Mouse (Mus musculus) MEL (cell line): Measurements from ENCODE around the gene Kdm5c. TPM values are rescaled to one million over a fixed set of nuclear protein-coding genes. Genes with fewer than 3 reads are reported as not detected.

Experiments
- DNase-seq: peaks from one replicate; pipeline ENCODE4 v3.0.0; 2011; ENCODE audit warnings: low read depth, low spot score
- H3K27ac ChIP-seq: 2 replicates; pipeline ENCODE4 v1.5.1; 2012; ENCODE audit warnings: low read depth, mild to moderate bottlenecking, control low read depth, low read length, moderate library complexity; ENCODE audit not compliant: control insufficient read depth
- H3K27me3 ChIP-seq, 2 experiments: fragments of 150-350 bp in 1 of 2; sonication (generic) in 1 of 2; 2 replicates each; pipeline ENCODE4 v1.6.1; 2012; ENCODE audit warnings: low read length in 2 of 2, mild to moderate bottlenecking in 2 of 2, improper control_type of control experiment in 1 of 2, moderate library complexity in 1 of 2; ENCODE audit not compliant: insufficient read depth in 2 of 2, control insufficient read depth in 1 of 2
- H3K36me3 ChIP-seq, 2 experiments: 2 replicates each; pipeline ENCODE4 v1.6.1; 2012 to 2014; ENCODE audit warnings: low read length in 2 of 2, improper control_type of control experiment in 1 of 2, inconsistent platforms in 1 of 2, mild to moderate bottlenecking in 1 of 2; ENCODE audit not compliant: insufficient read depth in 2 of 2, control insufficient read depth in 1 of 2
- H3K4me1 ChIP-seq, 2 experiments: fragments of 150-350 bp in 1 of 2; sonication (generic) in 1 of 2; 2 replicates each; pipeline ENCODE4 v1.6.1; 2012; ENCODE audit warnings: low read length in 2 of 2, improper control_type of control experiment in 1 of 2, mild to moderate bottlenecking in 1 of 2; ENCODE audit not compliant: insufficient read depth in 2 of 2, control insufficient read depth in 1 of 2
- H3K4me3 ChIP-seq, 2 experiments: fragments of 150-350 bp in 1 of 2; sonication (generic) in 1 of 2; 2 replicates each; pipeline ENCODE4 v1.5.1; 2012; ENCODE audit warnings: low read depth in 2 of 2, low read length in 2 of 2, mild to moderate bottlenecking in 2 of 2, moderate library complexity in 2 of 2, control low read depth in 1 of 2, improper control_type of control experiment in 1 of 2; ENCODE audit not compliant: control insufficient read depth in 1 of 2, insufficient read depth in 1 of 2
- H3K79me2 ChIP-seq: 2 replicates; pipeline ENCODE4 v1.6.1; 2012; ENCODE audit warnings: mild to moderate bottlenecking, low read length, moderate library complexity; ENCODE audit not compliant: control insufficient read depth, poor library complexity, insufficient read depth
- H3K9ac ChIP-seq: 2 replicates; pipeline ENCODE4 v1.6.1; 2012; ENCODE audit warnings: low read depth, mild to moderate bottlenecking, control low read depth, low read length, moderate library complexity; ENCODE audit not compliant: control insufficient read depth, poor library complexity, severe bottlenecking
- H3K9me3 ChIP-seq: fragments of 150-350 bp; sonication (generic); replicated peaks from 2 replicates; pipeline ENCODE4 v1.6.1; 2012; ENCODE audit warnings: mild to moderate bottlenecking, low read length, improper control_type of control experiment, moderate library complexity; ENCODE audit not compliant: insufficient read depth
- CTCF ChIP-seq, 3 experiments: IDR thresholded peaks in 2 of 3; conservative IDR thresholded peaks in 1 of 3; 2 replicates each; pipeline ENCODE4 v1.5.1; 2011 to 2012; ENCODE audit warnings: low read length in 3 of 3, low read depth in 2 of 3, mild to moderate bottlenecking in 2 of 3, improper control_type of control experiment in 1 of 3, inconsistent platforms in 1 of 3, mixed read lengths in 1 of 3, moderate library complexity in 1 of 3; ENCODE audit not compliant: control insufficient read depth in 1 of 3, insufficient read depth in 1 of 3, poor library complexity in 1 of 3, severe bottlenecking in 1 of 3
- EP300 ChIP-seq, 2 experiments: IDR thresholded peaks; 2 replicates each; pipeline ENCODE4 v1.6.1; 2011; ENCODE audit warnings: improper control_type of control experiment in 2 of 2, low read length in 2 of 2, low read depth in 1 of 2, mild to moderate bottlenecking in 1 of 2
- ETS1 ChIP-seq: IDR thresholded peaks from 2 replicates; pipeline ENCODE4 v1.6.1; 2012; ENCODE audit warnings: low read depth, mild to moderate bottlenecking, inconsistent platforms, low read length, improper control_type of control experiment, moderate library complexity
- KAT2A ChIP-seq: conservative IDR thresholded peaks from 2 replicates; pipeline ENCODE4 v1.6.1; 2012; ENCODE audit warnings: low read depth, low read length, improper control_type of control experiment, inconsistent platforms
- MAFK ChIP-seq: IDR thresholded peaks from 2 replicates; pipeline ENCODE4 v1.6.1; 2011; ENCODE audit warnings: low read depth, mild to moderate bottlenecking, low read length, improper control_type of control experiment, borderline replicate concordance
- MAZ ChIP-seq: IDR thresholded peaks from 2 replicates; pipeline ENCODE4 v1.6.1; 2012; ENCODE audit warnings: low read depth, mild to moderate bottlenecking, inconsistent platforms, low read length, improper control_type of control experiment
- MEF2A ChIP-seq: IDR thresholded peaks from 2 replicates; pipeline ENCODE4 v1.6.1; 2014; ENCODE audit warnings: low read depth, mild to moderate bottlenecking, inconsistent platforms, low read length, improper control_type of control experiment; ENCODE audit not compliant: poor library complexity, insufficient replicate concordance, severe bottlenecking; ENCODE audit errors: extremely low read depth
- MYC ChIP-seq: IDR thresholded peaks from 2 replicates; pipeline ENCODE4 v1.6.1; 2011; ENCODE audit warnings: low read depth, mild to moderate bottlenecking, low read length, improper control_type of control experiment, moderate library complexity
- NRF1 ChIP-seq: IDR thresholded peaks from 2 replicates; pipeline ENCODE4 v1.6.1; 2014; ENCODE audit warnings: low read depth, mild to moderate bottlenecking, inconsistent platforms, low read length, improper control_type of control experiment, moderate library complexity; ENCODE audit not compliant: poor library complexity, insufficient read depth, severe bottlenecking
- POLR2A ChIP-seq, 2 experiments: IDR thresholded peaks; 2 replicates each; pipeline ENCODE4 v1.6.1; 2011 to 2012; ENCODE audit warnings: low read length in 2 of 2, mild to moderate bottlenecking in 2 of 2, control low read depth in 1 of 2, improper control_type of control experiment in 1 of 2, low read depth in 1 of 2, moderate library complexity in 1 of 2; ENCODE audit not compliant: control insufficient read depth in 1 of 2, insufficient read depth in 1 of 2, poor library complexity in 1 of 2
- POLR2AphosphoS5 ChIP-seq: IDR thresholded peaks from 2 replicates; pipeline ENCODE4 v1.6.1; 2012; ENCODE audit warnings: low read depth, borderline replicate concordance, mild to moderate bottlenecking, inconsistent platforms, low read length, moderate library complexity, mixed read lengths
- SMC3 ChIP-seq: IDR thresholded peaks from 2 replicates; pipeline ENCODE4 v1.6.1; 2011; ENCODE audit warnings: low read depth, low read length, improper control_type of control experiment
- TAL1 ChIP-seq: IDR thresholded peaks from 2 replicates; pipeline ENCODE4 v1.6.1; 2012; ENCODE audit warnings: mild to moderate bottlenecking, inconsistent platforms, low read length, moderate library complexity, mixed read lengths
- TCF12 ChIP-seq: IDR thresholded peaks from 2 replicates; pipeline ENCODE4 v1.6.1; 2014; ENCODE audit warnings: low read depth, mild to moderate bottlenecking, inconsistent platforms, low read length, improper control_type of control experiment, moderate library complexity
- UBTF ChIP-seq: IDR thresholded peaks from 2 replicates; pipeline ENCODE4 v1.6.1; 2012; ENCODE audit warnings: low read depth, mild to moderate bottlenecking, inconsistent platforms, low read length, improper control_type of control experiment, moderate library complexity, borderline replicate concordance; ENCODE audit not compliant: insufficient read depth
- USF1 ChIP-seq: IDR thresholded peaks from 2 replicates; pipeline ENCODE4 v1.6.1; 2014; ENCODE audit warnings: low read depth, mild to moderate bottlenecking, inconsistent platforms, low read length, improper control_type of control experiment, moderate library complexity
- ZC3H11A ChIP-seq: IDR thresholded peaks from 2 replicates; pipeline ENCODE4 v1.6.1; 2012; ENCODE audit warnings: low read depth, mild to moderate bottlenecking, inconsistent platforms, low read length, improper control_type of control experiment
- ZMIZ1 ChIP-seq: IDR thresholded peaks from 2 replicates; pipeline ENCODE4 v1.6.1; 2012; ENCODE audit warnings: low read depth, mild to moderate bottlenecking, inconsistent platforms, low read length, improper control_type of control experiment, moderate library complexity
- polyA plus RNA-seq, 2 experiments: library from polyadenylated mRNA; stranded (reverse) in 1 of 2; unstranded in 1 of 2; fragments of >175 nt in 1 of 2; fragments of >200 nt in 1 of 2; gene quantifications; 2 replicates each; pipeline versions ENCODE4 v1.2.1 to v1.2.4; 2012; ENCODE audit warnings: low replicate concordance in 2 of 2, low read depth in 1 of 2; ENCODE audit not compliant: insufficient read length in 2 of 2, insufficient read depth in 1 of 2, missing spikeins in 1 of 2
- total RNA-seq: library from RNA; depleted of rRNA; stranded (reverse); fragments of 300-350 nt; gene quantifications from 2 replicates; pipeline ENCODE4 v1.2.3, GENCODE M21; 2012

The Kdm5c gene
- total and polyA plus RNA-seq, 3 experiments = 102 to 158 (median 127) TPM

GRCm38 (mm10) chrX:152271189-152271588 lies 38.4 kb downstream of the Kdm5c start:
- TF ChIP-seq ZMIZ1 = no peak
- TF ChIP-seq USF1 = no peak
- TF ChIP-seq TCF12 = no peak
- no peak for TF ChIP-seq EP300 (IDR thresholded peaks at IDR 0.05; ENCODE audit: low read depth in 1 of 2, low read length in 2 of 2)
- no peak for TF ChIP-seq POLR2AphosphoS5
- TF ChIP-seq MYC = no peak
- no peak for TF ChIP-seq TAL1
- TF ChIP-seq POLR2A (IDR thresholded peaks at IDR 0.05; ENCODE audit: control insufficient read depth in 1 of 2, insufficient read depth in 1 of 2, low read depth in 1 of 2, low read length in 2 of 2, poor library complexity in 1 of 2) = no peak
- TF ChIP-seq ETS1 = no peak
- no peak for TF ChIP-seq MAZ
- no peak for TF ChIP-seq UBTF
- no peak for TF ChIP-seq SMC3
- no peak for TF ChIP-seq MEF2A
- TF ChIP-seq CTCF (IDR thresholded peaks at IDR 0.05 in 2 of 3, conservative IDR thresholded peaks at IDR 0.05 in 1 of 3; ENCODE audit: control insufficient read depth in 1 of 3, insufficient read depth in 1 of 3, low read depth in 2 of 3, low read length in 3 of 3, poor library complexity in 1 of 3, severe bottlenecking in 1 of 3) = no peak
- TF ChIP-seq ZC3H11A = no peak
- no peak for TF ChIP-seq MAFK
- no peak for DNase-seq
- Histone ChIP-seq H3K36me3 (peaks cover 0 to 34% of the 10 kb centered on the region in 2 experiments; a peak in 2 of 4 replicates), H3K27ac (no peak overlapping the region), H3K4me1 (no peaks in the 10 kb centered on the region), H3K9ac (no peak overlapping the region), H3K9me3 (no peaks in the 10 kb centered on the region), H3K79me2 (no peaks in the 10 kb centered on the region), H3K4me3 (no peak overlapping the region), H3K27me3 (no peaks in the 10 kb centered on the region)

GRCm38 (mm10) chrX:152279384-152279783 lies 46.6 kb downstream of the Kdm5c start:
- no peaks in the 10 kb centered on the region for H3K79me2 ChIP-seq
- H3K27me3 ChIP-seq = no peaks in the 10 kb centered on the region
- no peak overlapping the region for H3K9ac ChIP-seq
- no peaks in the 10 kb centered on the region for H3K9me3 ChIP-seq
- peaks cover 0 to 1% of the 10 kb centered on the region in 2 experiments; a peak in 2 of 4 replicates for H3K36me3 ChIP-seq
- H3K4me3 ChIP-seq = no peak overlapping the region
- H3K27ac ChIP-seq = no peak overlapping the region
- no peaks in the 10 kb centered on the region for H3K4me1 ChIP-seq
- TF ChIP-seq NRF1 (no peak), MYC (no peak), KAT2A (no peak), SMC3 (no peak), CTCF (IDR thresholded peaks at IDR 0.05 in 2 of 3, conservative IDR thresholded peaks at IDR 0.05 in 1 of 3; ENCODE audit: control insufficient read depth in 1 of 3, insufficient read depth in 1 of 3, low read depth in 2 of 3, low read length in 3 of 3, poor library complexity in 1 of 3, severe bottlenecking in 1 of 3) (no peak), TCF12 (no peak)
- no peak for DNase-seq
